Mouse (Mus musculus) thymus, postnatal 14 days (tissue): ENCODE measurements around the gene Hpca.

ENCODE experiments used
- DNase-seq: peaks from one replicate; pipeline ENCODE4 v3.0.0; 2021

Gene Hpca

DNA sequence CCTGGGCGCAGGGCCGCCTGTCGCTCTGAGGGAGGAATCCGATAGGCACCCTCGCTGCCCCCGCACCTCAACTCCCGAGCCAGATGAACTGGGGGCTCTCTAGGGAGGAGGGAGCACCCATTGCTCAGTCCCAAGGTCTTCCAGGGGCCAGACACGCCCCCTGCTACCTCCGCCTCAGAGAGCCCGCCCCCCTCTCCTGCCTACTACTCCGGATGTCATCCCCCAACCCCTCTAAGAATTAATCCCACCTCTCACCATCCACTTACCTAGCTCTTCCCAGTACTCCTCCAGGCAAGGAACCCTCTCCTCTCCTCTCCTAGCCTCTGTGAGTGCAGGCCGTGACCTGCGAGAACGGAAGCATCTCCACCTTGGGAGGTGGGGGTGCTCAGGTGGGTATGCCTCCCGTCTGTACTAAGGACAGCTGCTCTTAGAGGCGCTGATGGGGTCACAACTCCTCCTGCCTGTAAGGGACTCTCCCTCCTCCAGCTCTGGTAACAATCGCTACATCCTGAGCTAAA, at the start of gene Hpca:
Hpca (minus strand) TSS at position 468 of the 518 bp plus-strand sequence.
- DNase-seq = no peak

- DNase-seq = no peak
Measured at GRCm38 (mm10) chr4:129161581-129162255, 39.9 kb upstream of the Hpca start.

DNA sequence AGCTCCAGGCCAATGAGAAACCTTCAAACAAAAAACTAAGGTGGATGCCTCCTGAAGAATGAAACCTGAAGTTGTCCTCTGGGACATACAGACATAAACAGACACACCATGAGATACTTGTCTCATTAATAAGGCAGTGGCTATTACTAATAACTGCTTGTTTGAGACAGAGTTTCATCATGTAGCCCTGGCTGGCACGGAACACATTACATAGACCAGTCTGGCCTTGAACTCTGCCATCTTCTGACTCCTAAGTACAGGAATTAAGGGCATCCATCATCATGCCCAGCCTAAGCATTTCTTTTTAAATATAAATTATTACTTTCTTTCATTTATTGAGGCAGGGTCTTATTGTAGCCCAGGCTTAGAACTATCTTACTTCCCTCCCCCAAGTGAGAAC, 39.2 kb upstream of the Hpca start:
- DNase-seq = no peak

- DNase-seq = no peak
Measured at GRCm38 (mm10) chr4:129158549-129158948, 36.7 kb upstream of the Hpca start.

DNA sequence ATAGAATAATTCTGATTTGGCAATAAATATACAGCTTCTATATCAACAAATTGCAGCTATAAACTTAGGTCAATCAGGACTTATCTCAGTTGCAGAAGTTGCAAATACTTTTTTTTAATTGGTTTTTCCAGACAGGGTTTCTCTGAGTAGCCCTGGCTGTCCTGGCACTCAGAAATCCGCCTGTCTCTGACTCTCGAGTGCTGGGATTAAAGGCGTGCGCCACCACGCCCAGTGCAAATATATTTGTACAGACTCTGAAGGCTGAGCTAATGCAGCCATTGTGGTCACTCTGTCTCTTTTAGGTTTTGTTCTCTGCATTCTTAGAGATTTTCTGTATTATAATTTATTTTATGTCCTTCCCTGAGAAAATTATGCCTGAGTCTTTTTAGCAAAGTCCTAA, 35.7 kb upstream of the Hpca start:
- no peak for DNase-seq

DNA sequence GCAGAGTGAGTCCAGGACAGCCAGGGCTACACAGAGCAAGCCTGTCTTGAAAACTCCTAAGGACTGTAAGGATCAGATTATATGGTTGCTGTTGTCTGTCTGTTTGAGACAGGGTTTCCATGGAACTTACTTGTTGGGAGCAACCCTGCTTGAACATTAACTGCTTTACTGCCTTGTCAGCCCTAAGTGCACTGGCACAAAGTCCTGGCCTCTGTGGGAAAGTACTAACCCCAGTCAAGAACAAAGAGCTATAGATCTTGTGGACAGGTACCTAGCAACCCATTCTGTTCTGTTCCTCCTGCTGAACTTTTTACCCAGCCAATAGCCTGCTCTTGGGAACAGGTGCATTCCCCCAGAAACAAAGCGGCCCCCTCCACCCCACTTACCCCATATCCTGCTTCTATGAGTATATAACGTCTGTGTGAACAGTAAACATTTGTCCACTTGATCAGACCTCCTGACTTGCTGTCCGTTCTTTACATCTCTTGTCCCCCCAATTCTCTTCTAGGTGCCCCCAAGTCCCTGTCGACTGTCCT, 29.5 kb upstream of the Hpca start:
- DNase-seq = no peak

DNA sequence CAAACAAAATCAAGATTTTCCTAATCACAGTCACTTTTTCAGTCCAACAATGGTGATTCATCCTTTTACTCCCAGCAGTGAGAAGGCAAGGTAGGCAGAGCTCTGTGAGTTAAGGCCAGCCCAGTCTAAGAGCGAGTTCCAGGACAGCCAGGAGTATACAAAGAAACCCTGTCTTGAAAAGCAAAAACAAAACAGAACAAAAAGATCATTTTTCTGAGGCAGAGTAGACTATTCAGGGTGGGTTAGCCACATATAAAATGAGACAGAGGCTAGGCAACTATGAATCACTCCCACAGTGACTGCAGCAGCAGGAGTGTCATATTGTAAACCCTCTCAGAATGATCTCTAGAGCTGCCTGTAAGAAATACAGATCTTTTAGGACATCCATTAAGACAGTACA, 27.5 kb upstream of the Hpca start:
- no peak for DNase-seq

GRCm38 (mm10) chr4:129147552-129148103, 25.8 kb upstream of the Hpca start:
- no peak for DNase-seq

DNA sequence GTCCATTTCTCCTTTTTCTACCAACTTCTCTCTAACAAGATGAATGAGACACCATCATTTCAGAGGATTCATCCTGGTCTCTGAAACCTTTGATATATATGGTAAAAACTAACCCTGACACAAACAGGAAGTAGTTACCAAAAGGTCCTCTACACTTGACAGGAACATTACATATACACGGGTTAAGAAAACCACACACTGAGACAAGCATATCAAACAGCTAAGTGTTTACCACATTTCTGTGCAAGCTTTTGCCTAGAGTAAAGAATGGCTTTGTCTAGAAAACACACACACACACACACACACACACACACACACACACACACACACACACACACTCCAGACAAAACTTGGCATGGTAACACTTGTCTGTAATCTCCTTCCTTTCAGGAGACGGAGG, 24.6 kb upstream of the Hpca start:
- DNase-seq = no peak

- no peak for DNase-seq
Measured at GRCm38 (mm10) chr4:129145943-129146342, 24.1 kb upstream of the Hpca start.

GRCm38 (mm10) chr4:129145411-129145810, 23.6 kb upstream of the Hpca start:
- DNase-seq = no peak

DNA sequence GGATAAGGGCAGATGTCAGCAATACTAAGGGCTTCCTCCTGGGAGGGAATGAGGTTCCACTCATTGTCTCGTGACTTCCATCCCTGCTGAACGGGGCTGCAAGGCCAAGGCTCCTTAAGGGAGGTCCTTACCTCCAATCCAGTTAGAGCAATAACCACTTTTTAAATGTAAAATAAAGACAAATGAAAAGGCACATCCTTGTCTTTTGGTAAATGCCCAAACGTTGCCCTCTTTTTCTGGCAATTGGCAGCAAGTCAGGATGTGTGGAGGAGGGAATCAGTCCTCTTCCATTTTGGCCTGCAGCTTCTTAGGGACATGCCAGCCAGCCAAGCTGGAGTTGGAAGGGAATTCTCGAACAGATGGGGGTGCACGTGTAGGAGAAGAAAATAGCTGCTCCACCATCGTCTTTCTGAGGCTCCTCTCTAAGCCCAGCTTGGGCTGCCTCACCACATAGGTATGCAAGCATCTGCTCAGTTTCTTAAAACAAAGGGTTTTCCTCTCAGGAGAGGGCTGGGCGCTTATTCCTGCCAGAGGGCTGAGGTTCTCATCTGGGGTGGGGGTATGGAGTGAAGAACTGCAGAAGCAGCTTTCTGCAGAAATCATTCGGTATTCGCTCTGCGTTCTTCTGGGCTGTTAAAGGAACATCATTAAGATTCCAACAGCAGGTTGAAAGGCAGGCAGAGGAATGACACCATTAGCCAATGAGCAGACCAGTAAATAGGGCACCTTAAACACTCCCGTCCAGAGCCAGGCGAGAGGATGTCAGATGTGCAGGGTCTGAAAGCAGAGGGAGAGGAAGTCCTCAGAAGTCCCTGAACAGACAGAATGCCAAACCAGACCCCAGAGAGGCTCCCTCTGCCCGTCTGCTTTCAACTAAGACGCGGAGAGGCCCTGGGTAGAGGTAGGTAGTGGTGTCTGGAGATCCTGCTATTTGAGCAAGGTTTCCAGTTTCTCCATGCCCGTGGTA, 22.8 kb upstream of the Hpca start:
- DNase-seq = no peak

DNA sequence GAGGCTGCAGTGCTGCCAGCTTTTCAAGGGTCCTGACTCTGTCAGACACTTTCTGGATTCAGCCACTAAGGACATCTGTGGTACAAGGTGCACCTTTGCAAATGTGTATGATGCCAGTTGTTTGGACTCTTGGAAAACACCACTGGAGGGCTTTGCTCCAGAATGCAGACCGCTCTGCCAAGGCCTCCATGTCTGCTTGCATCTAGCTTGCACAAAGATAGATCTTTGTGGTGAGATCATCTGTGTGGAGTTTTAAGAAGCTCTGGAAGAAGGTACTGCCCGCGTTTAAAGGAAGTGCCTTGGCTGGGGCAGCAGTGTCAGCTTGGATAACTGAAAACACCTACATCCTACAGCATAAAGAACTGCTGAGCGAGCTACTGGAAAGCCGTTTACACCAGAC, 21.7 kb upstream of the Hpca start:
- no peak for DNase-seq

DNA sequence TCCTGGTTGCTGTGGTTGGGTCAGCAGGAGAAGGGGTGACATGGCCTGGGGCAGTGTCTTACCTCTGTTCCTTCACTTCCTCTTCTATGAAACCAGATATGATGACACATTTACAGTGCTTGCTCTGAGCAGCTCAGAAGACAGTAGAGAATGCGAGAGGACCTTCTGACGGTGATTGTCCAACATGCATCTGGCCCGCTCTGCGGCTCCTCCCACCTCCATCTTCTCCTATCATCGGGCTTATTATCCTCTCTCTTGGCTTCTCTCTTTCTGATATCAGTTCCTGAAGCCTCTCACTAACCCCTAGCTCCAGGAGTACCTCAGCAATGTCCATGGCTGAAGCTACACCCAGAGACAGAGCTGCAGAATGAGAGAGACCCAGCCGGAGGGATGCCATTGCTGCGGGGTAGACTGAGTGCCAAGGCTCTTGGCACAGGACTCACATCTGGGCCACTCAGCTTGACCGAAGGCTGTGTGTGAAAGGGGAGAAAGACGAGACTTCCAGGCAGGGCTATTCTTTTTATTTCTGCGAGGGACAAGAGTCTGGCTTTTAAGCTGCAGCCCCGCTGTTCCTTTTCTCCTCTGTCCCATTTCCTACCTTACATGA, 20.7 kb upstream of the Hpca start:
- no peak for DNase-seq

- no peak for DNase-seq
Measured at GRCm38 (mm10) chr4:129141560-129142438, 20.0 kb upstream of the Hpca start.

- no peak for DNase-seq
Measured at GRCm38 (mm10) chr4:129140808-129141207, 19.0 kb upstream of the Hpca start.

DNA sequence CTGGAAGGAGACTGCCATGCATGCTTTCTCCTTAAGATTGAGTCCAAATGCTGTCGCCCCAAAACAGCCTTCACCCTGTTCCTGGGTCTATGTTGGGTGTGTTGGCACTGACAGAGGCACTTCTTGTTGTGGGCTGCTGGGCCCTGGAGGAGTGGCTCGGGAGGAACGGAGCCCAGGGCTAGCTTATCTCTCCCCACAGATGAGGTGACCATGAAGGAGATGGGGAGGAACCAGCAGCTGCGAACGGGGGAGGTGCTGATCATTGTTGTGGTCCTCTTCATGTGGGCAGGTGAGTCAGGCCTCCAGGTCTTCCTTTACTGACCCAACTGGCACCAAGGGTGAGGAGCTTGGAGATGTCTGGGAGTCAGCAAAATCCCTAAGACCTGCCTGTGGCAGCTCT, 17.8 kb upstream of the Hpca start:
- no peak for DNase-seq

DNA sequence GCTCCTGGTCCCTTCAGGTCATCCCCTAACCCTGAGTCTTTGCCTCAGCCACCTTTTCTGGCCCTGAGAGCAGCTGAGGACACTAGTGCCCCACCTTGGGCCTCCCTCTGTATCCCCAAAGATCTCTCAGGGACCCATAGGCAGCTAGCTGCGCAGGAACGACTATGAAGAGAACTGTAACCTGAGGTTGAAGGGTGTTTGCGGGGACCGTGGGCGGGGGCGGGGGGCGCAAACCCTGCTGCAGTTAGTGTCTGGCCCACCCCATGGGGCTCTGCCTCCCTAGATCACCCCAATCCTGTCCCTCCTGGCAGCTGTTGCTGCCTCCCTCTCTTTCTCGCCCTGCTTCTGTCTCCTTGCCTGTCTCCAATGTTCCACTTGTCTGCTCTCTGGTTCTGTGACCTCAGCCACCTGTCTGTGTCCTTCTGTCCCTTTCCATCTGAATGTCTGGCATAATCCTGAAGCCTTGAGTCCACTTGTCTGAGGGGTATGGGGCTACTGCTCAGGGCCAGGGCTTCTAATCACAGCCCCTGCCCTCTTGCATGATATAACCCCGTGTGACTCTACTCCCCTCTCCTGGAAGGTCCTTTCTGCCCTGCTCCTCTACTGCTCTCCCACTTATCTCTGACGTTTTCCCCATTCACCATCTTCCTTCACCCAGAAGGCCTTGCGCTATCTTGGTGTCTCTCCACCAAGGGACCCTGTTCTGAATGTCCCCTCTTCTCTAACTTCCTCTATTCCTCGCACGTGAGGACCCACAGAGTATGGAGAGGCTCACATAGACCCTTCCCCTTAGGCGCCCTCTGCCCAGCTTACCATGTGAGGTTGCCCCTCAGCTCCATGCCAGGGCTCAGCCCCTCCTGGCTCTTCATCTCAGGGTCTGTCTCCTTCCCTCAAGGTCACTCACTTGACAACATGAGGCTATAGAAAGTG, 15.8 kb upstream of the Hpca start:
- DNase-seq = no peak

GRCm38 (mm10) chr4:129136579-129137391, 14.9 kb upstream of the Hpca start, which contains the start of gene Fndc5:
Fndc5 (plus strand) TSS chr4:129136999.
- no peak for DNase-seq

DNA sequence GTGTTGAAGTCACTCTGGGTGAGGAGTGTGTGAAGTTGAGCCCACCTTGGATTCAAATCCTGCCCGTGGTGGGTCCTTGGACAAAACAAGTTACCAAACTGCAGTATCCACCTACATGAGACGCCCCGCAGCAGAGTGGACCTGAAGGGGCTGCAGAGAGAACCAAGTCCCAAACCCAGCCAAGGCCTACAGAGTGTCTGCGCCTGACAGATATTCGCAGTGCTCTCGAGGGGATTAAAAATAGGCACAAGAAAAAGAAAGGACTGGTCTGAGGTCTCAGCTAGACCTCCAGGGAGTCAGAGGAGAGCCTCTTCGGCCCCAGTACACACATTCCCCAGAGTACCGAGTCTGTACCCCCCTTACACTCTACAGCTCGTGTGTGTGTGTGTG, 14.3 kb upstream of the Hpca start:
- no peak for DNase-seq
